Mouse (Mus musculus): ENCODE results near the gene Fam208a. TPM values are rescaled to one million over a fixed set of nuclear protein-coding genes. Genes with fewer than 3 reads are reported as not detected.

Fam208a gene
- 45.9 TPM for total RNA-seq (2023)

DNA sequence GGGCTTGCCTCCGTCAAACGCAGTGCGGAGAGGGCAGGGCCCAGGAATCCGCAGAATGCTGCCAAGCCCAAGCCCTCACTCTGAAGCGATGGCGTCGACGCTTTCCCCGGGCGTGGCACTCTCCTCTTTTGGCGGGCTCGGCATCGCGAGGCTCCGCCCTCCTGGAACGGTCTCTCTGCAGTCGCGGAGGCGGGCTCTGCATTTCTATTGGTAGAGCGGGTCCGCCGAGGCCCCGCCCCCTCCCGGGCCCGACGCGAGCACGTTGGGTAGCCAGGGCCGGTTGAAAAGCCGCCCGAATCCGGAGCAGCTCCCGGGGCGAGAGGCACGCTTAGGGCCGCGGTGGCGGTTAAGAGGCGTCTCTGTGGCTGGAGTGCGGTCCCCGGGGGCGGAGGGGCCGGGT is at the start of gene Fam208a:
Fam208a (plus strand) TSS at position 262 of the 400 bp plus-strand sequence.

DNA sequence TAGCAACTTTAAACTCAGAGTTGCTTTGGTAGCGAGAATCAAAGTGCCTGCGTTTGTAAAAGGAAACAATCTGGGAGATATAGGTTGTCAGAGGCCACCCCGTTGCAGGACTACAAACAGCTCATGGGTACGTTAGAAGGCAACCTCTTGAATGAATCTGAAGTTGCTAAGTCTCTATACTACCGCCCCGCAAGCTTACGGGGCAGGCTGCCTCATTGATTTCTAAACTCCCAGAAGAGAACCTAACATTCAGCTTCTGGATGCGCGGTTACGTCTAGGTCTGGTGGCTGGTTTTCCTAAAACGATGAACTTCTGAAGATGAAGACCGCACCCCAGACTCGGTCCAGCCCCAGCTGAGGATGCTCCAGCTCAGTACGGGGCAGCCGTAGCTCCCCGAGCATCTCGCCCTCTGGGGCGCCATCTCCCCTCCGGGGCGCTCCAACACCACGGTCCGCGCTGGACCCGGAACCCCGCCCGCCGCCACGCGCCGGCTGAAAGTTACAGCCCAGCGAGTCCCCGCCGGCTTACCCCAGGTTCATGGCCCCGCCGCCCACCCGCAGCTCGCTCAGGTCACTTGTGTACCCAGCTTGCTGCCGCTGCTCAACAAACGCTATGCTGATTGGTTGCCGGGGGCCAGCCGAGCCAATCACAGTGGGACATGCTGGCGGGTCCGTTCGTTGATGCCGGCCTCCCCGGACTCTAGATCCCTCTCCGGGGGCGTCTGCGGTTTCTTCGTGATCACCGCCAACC is 79.4 kb downstream of the Fam208a start, which contains the start of gene Ccdc66:
Ccdc66 (minus strand) TSS at position 567 of the 750 bp plus-strand sequence.

Other genes starting within 250 kb of the Fam208a start
- 12.9 TPM for gene Ccdc66, start 79.6 kb downstream of the Fam208a start, total RNA-seq (2023)
- not detected for gene Erc2, start 193.6 kb downstream of the Fam208a start, total RNA-seq (2023)

All from CD4-positive naive resting alpha-beta T cell, adult 76 days (primary cell).